Mouse (Mus musculus) lung, postnatal 14 days (tissue): Measurements from ENCODE around the gene Cd3g.
A peak's percentile ranks its signal among the peaks of the same experiment; 100 is the strongest.
"Not testable (repeated sequence)": the region's sequence is repeated elsewhere in the genome, so short reads cannot be mapped to it uniquely, and the experiment has no call there.

Source experiments
- DNase-seq: peaks from one replicate; pipeline ENCODE4 v3.0.0; 2021

The Cd3g gene

DNA sequence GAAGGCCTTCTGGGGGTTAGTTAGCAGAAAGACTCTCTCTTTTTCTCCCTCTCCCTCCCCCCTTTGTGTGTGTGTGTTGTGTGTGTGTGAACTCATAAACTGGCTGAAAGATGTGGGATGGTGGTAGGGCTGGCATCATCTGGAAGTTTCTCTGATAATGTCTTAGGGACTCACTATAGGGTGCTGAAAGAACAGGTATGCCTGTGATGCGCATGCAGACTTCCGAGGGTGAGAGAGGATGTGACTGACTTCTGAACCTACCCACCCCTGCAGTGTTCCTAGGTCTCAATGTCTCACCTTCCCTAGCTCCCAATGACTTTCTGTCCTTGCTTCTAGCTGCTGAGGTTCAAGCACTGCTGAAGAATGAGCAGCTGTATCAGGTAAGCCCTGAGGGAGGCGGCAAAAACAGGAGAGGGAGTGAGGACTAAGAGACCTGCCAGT, 5.5 kb upstream of the Cd3g start:
- DNase-seq: no peak

DNA sequence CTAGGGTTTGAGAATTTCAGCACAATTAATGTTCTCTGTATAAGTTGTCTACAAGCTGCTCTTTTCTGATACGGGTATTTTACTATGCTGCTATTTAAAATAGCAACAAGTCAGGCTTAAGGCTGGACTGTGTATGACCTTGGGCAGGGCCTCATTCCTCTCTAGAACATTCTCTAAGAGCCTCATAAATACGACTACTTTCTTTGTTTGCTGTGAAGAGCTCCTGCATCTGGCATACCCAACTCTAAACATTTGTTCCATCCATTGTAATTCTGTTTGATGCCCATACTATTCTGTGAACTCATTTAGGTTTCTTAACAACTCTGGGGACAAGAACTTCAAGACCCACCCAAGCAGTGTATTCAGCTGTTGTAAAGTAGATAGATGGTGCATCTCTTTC, 2.8 kb upstream of the Cd3g start:
- DNase-seq: no peak

DNA sequence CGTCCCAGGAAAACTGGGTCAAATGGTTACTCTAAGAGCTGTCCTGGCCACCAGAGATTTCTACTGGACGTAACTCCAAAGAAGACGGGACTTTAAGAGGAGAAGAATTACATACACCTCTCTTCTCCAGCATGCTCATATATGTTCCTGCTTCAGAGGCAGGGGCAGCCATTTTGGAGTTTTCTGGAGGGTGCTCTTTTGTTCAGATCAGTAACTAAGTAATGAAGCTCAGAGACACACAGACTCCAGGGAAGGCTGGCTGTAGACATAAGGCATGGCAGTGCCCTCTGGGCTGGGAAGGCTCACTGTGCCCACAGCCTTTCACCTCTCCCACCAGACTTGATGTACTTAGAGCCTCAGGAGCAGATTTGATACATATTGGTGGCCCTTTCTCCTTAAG, 2.3 kb upstream of the Cd3g start:
- no peak for DNase-seq

DNA sequence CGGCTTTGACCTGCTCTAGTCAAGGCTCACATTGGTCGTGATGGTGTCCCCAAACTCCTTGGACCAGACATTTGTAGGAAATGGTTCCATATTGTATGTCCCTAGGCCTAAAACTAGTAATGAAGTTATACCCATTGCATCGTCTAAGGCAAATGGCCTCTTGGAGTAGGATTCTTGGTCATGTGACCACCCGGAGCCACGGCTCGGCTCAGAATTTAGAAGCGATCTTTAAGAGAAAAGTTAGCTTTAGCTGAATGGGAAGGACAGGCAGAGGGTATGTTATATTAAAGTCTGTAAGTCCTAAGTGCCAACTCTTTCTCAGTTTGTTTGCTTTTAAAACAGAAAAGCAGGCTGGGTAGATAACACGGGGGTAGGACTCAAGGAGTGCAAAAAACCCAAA, 1.9 kb upstream of the Cd3g start:
- DNase-seq: no peak

DNA sequence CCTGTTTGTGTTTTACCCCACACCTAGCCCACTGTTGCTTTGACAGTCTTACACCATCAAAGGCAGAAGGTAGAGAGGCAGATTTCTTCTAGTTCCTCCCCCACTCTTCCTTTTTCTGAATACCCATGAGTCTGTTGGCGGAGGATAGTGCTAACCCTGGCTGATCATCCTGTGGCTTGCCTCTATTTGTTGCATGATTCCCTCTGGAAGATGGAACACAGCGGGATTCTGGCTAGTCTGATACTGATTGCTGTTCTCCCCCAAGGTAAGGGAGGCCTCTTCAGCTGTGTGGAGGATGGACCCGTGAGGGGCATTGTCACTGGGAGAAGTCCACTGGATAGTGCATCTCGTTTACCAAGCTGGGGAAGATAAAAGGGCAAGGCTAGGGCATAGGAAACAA, 1.4 kb upstream of the Cd3g start, which contains the start of gene Cd3d:
Gene Cd3d, plus strand, starts transcription at position 111 of the 400 bp plus-strand sequence.
- no peak for DNase-seq

DNA sequence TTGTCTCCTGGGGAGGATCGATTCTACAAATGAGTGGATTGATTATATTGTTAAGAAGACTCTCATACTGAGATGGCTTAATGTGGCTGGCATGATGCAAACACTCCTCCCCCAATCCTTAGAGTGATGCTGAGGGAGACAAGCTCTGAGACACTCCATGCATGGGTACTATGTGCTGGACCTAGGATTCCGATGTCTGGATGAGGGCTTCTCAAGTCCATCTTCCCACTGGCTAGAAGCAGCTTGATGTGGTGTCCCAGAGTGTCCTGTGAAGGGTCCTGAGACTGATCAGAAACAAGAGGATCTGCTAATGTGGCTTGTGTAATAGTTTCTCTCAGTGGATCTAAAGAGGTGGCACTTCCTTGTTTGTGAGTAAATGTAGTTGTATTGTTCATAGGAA, 873 bp upstream of the Cd3g start:
- DNase-seq: no peak

DNA sequence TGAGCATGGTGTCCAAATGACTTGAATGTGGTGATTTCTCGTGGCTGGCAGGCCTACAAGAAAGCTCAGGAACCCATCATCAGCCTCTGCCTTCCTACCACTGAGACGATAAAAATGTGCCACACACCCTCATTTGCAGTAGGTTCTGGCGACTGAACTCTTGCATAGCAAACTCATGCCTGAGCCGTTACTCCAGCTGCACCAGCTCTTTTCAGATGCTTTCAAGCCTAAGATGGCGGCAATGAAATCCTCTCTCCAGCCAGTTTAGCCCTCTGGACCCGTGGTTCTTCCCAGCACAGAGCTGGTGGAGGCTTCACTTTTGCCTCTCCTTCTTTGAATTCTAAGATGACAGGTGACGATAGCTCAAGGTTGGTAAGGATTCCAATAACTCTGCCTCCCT, 425 bp downstream of the Cd3g start:
- no peak for DNase-seq

DNA sequence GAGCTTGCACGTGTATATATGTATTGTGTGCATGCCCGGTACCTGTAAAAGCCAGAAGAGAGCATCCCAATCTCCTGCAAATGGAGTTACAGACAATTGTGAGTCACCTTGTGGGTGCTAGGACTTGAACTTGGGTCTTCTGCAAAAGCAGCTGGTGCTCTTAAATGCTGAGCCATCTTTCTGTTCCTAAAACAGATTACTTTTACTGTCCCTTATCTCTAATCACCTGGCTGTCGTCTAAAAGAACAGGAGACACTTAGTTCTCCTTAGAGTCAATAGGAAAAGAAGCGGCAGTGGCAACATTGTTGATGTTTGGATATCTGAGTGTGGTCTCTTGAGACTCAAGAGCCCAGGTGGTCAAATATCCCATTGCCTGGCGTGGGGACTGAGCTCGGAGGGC, 2.4 kb downstream of the Cd3g start:
- DNase-seq: no peak

DNA sequence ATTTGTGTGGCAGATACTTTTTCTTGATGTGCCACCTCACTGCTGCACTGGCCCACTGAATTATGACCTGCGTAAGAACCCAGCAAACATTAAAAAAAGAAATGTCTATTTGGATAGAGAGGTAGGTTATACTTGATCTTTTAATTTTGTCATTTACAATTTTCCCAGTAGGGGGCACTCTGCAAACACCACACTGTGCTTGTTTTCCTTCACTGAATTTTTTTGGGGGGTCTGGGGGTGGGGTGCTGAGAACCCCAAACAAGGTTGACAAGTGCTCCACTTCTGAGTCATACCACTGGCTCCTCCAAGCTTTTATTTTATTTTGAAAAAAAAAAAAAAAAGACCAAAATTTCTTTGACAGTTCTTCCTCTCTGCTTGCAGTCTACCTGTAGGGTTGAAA, 10.8 kb downstream of the Cd3g start:
- no peak for DNase-seq

DNA sequence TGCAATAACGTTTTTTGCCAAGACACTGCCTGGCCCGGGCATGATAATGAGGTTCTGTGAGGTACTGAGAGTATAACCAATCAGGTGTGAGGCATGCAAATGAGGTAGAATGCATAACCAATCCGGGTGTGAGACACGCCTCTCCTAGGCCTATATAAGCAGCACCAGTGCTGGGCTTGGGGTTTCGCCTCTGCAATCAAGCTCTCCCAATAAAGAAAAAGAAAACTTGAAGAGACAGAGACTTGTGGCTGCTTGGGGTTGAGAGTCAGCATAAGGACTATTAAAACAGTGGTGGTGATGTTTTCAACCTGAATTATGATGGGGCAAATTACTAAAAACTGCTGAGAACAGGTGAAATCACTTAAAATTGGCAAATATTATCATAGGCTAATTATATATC, 12.5 kb downstream of the Cd3g start:
- not testable (repeated sequence) for DNase-seq

DNA sequence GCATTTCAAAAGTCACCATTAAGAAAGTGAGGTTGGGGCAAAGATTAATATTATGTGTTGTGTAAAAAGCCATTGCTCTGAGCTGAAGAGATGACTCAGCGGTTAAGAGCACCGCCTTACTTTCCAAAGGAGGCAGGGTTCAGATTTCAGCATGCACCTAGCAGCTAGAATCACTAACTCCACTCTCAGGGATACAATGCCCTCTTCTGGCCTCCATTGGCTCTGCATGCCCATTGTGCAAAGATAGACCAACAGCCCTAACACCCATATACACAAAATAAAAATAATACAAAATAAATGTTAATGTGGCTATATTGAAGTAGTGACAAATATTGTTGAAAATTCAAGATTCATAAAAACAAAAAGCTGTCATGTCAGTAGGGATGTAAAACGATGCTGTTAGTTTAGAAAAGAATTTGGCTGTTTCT, 13.4 kb downstream of the Cd3g start:
- DNase-seq: peak; percentile 81

DNA sequence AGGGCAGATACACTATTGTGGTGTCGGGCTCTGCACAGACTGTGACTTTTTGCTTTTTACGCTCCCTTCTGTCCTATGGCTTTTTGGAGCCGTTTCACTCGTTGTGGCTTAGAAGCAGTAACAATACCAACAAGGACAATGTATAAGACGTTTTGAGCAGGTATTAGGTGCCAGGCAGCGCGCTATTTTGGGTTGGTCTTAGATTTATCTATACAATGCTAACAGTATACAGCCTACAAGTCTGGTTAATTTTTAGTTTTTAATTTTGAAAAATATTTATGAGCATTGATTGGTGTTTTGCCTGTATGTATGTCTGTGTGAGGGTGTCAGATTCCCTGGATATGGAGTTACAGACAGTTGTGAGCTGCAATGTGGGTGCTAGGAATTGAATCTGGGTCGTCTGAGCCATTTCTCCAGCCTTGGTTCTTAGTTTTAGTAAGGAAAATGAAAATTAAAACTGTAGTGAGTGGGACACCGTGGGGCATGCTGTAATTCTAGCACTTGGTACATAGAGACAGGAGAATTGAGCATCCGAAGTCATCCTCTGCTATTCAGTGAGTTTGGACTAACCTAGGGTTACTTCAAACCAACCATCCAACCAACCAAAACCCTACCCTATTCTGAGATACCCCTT, 14.3 kb downstream of the Cd3g start:
- no peak for DNase-seq

DNA sequence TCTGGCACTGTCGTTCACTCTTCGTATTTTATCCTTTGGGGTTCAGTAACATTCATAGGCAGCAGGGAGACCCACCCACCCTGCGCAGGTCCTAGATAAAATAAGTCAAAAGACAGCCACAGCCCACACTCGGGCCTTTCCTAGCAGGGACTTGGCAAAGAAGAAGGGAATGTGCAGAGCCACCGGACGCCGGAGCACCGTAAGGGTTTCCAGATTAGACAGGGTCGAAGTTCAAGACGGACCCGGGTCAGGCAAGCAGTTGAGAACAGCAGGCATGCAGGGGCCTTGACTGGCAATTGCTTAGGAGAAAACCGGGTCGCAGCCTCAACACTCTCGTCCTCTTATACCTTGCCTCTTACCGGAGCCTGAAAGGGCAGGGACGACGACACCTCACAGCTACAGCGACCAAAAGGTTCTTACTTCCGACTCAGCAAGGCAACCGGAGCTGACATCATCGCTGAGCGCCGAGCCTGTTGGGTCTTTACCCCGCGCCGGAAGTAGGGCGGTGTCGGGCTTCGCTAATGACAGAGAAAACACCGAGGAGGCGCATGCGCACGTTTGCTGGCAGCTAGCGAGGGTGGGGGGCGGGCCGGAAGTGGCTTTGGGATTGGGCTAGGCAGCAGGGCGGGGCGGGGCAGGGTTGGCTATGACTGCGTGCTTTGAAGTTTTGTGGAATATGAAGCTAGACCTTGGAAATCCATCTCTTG, 15.0 kb downstream of the Cd3g start, which contains the start of gene Ube4a:
Gene Ube4a, minus strand, starts transcription at position 475 of the 707 bp plus-strand sequence.
- DNase-seq: peak; percentile 99

DNA sequence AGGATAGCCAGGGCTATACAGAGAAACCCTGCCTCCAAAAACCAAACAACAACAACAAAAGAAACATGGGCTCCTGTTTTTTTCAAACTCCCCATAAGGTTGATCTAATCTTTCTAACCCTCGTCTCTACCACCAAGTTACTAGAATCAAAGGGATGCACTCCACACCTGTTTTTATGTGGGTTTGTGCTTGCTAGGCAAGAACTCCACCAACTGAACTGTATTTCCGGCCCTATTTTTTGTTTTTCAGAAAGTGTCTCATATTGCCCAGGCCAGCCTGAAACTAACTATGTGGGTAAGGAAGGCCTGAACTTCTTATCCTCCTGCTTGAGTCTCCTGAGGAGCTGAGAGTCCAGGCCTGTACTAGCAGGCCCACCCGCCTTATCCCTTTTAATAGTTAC, 25.8 kb downstream of the Cd3g start:
- DNase-seq: no peak

DNA sequence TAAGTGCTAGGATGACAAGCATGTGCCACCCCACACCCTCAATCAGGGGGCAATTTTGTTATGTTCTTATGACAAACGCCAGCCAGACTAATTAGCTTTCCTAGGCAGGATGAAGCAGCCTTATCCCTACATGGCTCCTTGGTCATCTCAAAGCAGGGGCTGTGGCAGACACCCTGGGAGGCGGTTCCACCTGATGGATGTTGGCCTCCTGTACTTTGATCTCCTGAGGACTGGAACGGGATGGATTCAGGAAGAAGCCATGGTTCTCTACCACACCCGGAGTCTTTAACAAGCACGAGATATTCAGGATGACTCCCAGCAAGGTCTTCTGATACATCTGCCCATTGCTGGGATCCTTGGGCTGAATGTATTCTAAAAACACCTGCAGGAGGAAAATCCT, 32.4 kb downstream of the Cd3g start:
- DNase-seq: no peak

DNA sequence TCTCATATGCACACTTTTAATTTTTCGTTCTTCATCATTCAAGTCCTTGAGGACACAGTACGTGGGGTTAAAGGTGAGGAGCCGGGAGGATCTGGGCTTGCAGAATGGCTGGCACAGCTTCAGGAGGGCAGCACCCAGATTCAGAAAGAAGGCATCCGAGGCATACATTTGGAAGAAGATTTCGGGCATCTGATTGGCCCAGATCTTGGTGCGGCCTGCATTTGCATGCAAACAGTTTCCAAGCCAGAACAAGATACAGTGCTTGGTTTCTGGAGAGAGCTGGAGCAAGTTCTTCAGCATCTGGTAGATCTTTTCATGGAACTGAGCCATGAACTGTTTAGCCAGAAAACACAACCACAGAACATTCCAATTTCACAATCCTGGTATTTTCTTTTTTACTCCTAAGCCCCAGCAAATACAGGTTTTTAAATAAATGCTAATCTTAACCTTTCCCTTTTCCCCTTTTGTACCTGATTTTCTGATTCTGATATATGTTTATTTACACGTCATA, 34.0 kb downstream of the Cd3g start:
- no peak for DNase-seq

DNA sequence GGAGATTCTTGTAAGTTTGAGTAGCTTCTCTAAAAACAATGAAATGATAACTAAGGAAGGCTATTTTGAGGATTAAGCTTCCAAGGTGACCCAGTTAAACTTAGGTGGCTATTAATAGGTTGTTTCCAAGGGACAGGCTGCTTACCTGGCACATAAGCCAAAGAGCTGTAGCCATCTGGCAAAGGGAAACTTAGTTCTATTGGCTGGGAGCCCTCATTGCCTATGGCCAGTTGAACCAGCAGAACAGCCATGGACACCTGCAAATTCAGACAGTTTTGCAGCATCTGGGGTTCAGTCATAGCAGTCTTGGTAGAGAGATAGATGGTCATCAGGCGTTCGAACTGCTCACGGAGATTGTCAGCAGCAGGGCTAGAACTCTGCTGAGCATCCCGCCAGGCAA, 37.8 kb downstream of the Cd3g start:
- no peak for DNase-seq

DNA sequence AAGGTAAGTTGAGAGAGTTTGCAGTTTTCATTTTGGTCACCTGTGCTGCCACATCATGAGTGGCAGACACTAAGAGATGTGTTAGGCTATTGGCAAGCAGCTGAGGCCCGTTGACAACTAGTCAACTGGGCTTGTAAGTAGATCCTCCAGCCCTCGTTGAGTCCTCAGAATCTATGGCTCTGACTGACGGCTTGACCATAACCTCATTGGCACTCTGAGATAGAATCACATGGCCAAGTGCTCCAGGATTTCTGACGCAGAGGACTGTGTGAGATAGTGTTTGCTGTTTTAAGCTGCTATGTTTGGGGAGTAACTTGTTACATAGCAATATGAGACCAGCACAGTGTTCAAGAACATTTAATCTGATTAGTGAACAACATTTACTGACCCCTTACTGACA, 38.5 kb downstream of the Cd3g start:
- no peak for DNase-seq

DNA sequence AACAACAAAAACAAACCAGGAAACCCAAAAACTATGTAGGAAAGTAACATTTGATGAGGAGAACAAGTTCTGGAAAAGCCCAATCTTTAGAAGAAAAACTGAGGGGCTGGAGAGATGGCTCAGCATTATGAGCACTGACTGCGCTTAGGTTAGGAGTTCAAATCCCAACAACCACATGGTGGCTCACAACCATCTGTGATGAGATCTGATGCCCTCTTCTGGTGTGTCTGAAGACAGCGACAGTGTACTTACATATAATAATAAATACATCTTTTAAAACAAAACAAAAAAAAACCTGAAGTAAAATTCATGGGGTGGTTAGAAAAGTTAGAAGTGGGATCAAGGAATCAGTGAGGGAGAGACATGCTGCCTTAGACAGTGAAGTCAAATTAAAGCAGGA, 58.7 kb downstream of the Cd3g start:
- no peak for DNase-seq

DNA sequence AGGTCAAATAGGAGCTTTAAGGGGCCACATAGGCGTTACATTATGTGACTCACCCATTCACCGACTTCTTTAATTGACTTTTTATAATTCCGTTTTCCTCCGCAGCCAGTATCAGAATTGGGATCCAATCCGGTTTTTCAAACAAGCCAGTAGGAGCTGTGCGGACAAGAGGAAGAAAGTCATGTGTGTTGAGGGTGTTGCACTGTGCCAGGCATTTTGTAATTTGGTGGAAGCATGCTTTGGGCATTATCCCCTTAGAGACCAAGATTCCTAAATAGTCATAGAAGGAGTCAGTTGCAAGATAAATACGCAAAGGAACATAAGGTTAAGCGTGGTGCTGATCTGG, 59.1 kb downstream of the Cd3g start:
- peak; percentile 54 for DNase-seq

DNA sequence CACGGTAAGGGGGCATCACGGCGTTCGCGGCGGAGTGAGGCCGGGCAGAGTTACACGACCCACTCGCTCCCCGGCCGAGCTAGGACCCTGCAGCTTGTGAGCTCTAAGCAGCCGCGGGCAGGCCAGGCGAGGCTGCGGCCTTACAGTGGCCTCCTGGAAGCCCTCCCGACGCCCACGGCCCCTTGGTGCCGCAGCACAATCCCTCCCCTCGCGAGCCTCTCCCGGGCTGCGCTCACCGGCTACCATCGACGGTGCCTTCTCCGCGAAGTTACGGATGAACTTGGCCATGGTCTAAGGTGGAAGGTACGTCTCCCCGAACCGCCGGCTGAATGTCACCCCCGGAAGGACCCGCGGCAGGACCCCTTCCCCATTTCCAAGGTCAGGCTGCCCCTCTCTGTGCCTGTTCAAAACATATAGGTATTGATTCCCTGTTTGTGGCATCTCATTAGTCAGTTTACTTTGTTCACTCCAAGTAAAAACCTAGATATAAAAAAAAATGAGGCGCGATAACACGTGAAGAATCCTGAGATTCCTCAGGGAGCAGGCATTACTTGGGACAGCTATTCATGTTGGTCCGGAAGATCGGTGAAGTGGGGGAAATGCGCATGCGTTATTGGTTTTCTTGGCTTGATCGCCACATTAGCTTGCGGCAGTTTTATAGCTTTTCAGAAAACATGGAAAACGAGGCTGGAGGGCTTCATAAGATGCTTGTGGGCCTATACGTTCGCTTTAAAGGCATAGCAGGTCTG, 59.7 kb downstream of the Cd3g start, which contains the start of gene Atp5l:
Gene Atp5l, minus strand, starts transcription at position 369 of the 749 bp plus-strand sequence.
- peak; percentile 87 for DNase-seq

DNA sequence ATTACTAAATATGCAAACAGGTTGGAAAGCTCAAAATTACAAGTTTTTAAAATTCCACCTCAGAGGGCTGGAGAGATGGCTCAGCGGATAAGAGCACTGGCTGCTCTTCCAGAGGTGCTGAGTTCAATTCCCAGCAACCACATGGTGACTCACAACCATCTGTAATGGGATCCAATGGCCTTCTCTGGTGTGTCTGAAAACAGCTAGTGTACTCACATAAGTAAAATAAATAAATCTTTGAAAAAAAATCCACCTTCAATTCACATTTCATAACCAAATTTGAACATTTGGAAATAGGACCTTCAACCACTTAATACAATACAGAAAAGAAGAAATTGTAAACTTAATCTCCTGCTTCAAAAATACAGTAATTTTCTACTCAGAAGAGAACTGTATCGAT, 60.6 kb downstream of the Cd3g start:
- DNase-seq: no peak
